Mouse (Mus musculus) embryonic facial prominence, embryonic 10.5 days (tissue): ENCODE measurements around the gene Ano2. TPM values are rescaled to one million over a fixed set of nuclear protein-coding genes. Genes with fewer than 3 reads are reported as not detected.
A peak's percentile ranks its signal among the peaks of the same experiment; 100 is the strongest.

Source experiments
- DNase-seq: peaks from one replicate; pipeline ENCODE4 v3.0.0-alpha.2; 2017; ENCODE audit warnings: low spot score
- H3K27ac ChIP-seq: fragments of 300-500 bp; sonication (generic); replicated peaks from 2 replicates; pipeline ENCODE4 v1.5.1; 2016; ENCODE audit warnings: mild to moderate bottlenecking
- H3K27me3 ChIP-seq: fragments of 300-500 bp; sonication (generic); replicated peaks from 2 replicates; pipeline ENCODE4 v1.6.1; 2016; ENCODE audit warnings: low read depth, mild to moderate bottlenecking; ENCODE audit not compliant: poor library complexity, severe bottlenecking
- H3K36me3 ChIP-seq: fragments of 300-500 bp; sonication (generic); replicated peaks from 2 replicates; pipeline ENCODE4 v1.6.1; 2016; ENCODE audit warnings: mild to moderate bottlenecking, moderate library complexity
- H3K4me1 ChIP-seq: fragments of 300-500 bp; sonication (generic); 2 replicates; pipeline ENCODE4 v1.6.1; 2016
- H3K4me3 ChIP-seq: fragments of 300-500 bp; sonication (generic); 2 replicates; pipeline ENCODE4 v1.5.1; 2016; ENCODE audit warnings: mild to moderate bottlenecking, moderate library complexity
- H3K9me3 ChIP-seq: fragments of 300-500 bp; sonication (generic); 2 replicates; pipeline ENCODE4 v1.6.1; 2016; ENCODE audit warnings: mild to moderate bottlenecking
- WGBS: fragments of 180-500 bp; shearing (Covaris S2); methylation state at CpG from one replicate; pipeline ENCODE4 v1.1.7; 2016; 5-methylcytosine and 5-hydroxymethylcytosine counted together
- polyA plus RNA-seq: library from polyadenylated mRNA; unstranded; fragments of >200 nt; fragmentation: Nextera tagmentation; extraction: Ambion mirVana; gene quantifications from 2 replicates; pipeline ENCODE4 v1.2.1, GENCODE M21; 2016

Gene Ano2
- polyA plus RNA-seq, 1 experiment from 2014 or later, result 0.21 TPM

DNA sequence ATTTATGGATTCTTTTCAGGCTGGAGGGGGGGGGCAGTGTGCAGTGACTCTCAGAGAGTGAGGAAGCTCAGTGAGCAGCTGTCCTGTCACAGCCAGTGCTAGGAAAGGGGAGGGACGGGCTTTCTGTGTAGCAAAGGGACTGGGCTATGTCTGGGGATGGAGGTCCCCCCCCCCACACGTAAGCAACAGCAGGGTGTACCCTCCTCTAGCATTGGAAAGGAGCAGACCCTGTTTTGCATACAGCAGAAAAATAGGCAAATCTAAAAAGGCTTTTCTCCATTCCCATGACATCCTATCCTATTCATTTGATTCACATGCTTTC, 344.1 kb downstream of the Ano2 start:
- Histone ChIP-seq H3K4me3 (no peak overlapping the region), H3K36me3 (no peaks in the 10 kb centered on the region), H3K27ac (no peak overlapping the region; the same call in 1 of the 2 replicates), H3K9me3 (no peaks in the 10 kb centered on the region), H3K27me3 (no peaks in the 10 kb centered on the region), H3K4me1 (peaks cover 24% of the 10 kb centered on the region)
- DNase-seq, result no peak
- whole genome bisulfite sequencing, result 48% methylated on average over 2 of the region's 2 CpGs

DNA sequence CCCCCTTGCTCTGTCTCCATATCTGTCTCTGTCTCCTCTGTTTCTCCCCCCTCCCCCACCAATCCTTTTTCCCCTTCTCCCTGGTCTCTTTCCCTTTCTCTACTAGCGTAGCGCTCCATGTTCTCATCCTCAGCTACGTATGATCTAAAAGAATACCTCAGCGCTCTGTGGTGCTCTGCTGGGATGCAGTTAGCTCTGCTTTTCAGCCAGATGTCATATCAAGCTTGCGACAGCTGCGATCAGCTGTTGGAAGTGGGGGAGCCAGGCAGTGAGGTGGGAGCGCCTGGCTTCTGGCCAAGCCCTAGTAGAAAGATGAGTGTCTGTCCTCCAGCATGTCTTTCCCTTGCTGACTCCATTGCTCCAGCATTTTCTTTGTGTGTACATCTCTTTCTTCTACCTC, 344.5 kb downstream of the Ano2 start:
- no peaks in the 10 kb centered on the region for H3K27me3 ChIP-seq
- no peak for DNase-seq
- H3K4me3 ChIP-seq, result no peak overlapping the region
- H3K9me3 ChIP-seq, result no peaks in the 10 kb centered on the region
- H3K36me3 ChIP-seq, result no peaks in the 10 kb centered on the region
- no peak overlapping the region for H3K27ac ChIP-seq
- H3K4me1 ChIP-seq, result peaks cover 24% of the 10 kb centered on the region
- 90% methylated on average over 7 of the region's 7 CpGs for WGBS

DNA sequence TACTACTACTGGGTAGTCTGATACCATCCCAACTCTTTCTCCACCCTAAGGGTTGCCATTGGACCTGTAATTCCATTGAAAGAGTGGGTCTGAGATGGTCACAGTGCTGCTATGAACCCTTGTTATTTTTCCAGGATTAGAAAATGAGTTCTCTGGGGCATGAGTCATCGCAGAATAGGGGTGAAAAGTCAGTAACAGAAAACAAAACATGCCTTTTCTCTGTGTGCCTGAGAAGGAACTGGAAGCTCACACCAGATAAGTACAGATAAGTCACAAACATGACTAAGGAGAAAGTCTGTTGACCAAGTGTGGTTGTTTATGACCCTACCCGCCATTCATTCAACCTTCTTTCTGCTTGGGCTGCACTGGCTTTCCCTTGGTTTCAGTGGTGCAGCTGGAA, 345.4 kb downstream of the Ano2 start:
- Histone ChIP-seq H3K9me3 (no peaks in the 10 kb centered on the region), H3K27ac (no peak overlapping the region), H3K4me1 (peaks cover 24% of the 10 kb centered on the region), H3K27me3 (no peaks in the 10 kb centered on the region), H3K36me3 (no peaks in the 10 kb centered on the region), H3K4me3 (no peak overlapping the region)
- no peak for DNase-seq
- 84% methylated on average over 2 of the region's 2 CpGs for WGBS

DNA sequence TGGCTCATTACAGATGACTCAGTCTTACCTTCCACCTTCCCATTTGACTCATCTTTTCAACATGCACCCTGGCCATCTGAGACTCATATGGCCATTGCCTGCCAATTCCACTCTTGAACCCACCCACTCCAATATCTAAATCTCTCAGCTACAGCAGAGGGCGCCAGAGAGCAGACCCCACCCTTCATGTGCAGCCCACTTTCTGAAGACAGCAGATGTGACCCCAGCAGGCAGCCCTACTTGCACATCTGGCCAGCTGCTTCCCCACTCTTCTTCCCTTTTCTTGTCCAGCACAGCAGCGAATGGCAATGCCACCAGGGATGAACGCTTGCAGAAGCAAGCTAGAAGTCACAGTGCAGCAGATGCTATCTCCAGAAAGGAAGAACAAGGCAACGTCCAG, 355.7 kb downstream of the Ano2 start:
- DNase-seq, result peak; percentile 69
- Histone ChIP-seq H3K4me1 (peaks cover 13% of the 10 kb centered on the region; the same call in 1 of the 2 replicates), H3K27ac (no peak overlapping the region), H3K9me3 (no peaks in the 10 kb centered on the region), H3K36me3 (no peaks in the 10 kb centered on the region), H3K27me3 (no peaks in the 10 kb centered on the region), H3K4me3 (no peak overlapping the region)
- WGBS, result 55% methylated on average over 4 of the region's 4 CpGs

DNA sequence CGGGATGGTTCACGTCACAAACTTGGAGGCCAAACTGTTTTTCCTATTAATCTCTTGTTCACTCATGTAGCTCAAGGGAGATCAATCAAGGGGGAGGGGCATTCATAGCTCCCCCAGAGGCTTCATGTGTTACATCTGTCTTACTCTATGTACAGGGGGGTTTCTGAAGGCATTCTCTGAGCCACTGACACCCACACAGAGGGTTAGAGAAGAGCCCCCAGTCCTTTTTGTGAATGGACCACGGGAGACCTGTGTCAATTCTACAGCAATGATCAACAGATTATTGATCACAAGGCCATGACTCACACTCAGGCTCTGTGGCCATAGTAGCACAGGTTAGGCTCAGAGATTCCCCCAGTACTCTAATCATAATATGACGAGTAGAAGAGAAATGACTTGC, 358.0 kb downstream of the Ano2 start:
- Histone ChIP-seq H3K4me3 (no peak overlapping the region), H3K4me1 (peaks cover 13% of the 10 kb centered on the region; the same call in 1 of the 2 replicates), H3K9me3 (no peaks in the 10 kb centered on the region), H3K36me3 (no peaks in the 10 kb centered on the region), H3K27me3 (no peaks in the 10 kb centered on the region), H3K27ac (no peak overlapping the region)
- WGBS, result 85% methylated on average over 4 of the region's 4 CpGs
- no peak for DNase-seq

DNA sequence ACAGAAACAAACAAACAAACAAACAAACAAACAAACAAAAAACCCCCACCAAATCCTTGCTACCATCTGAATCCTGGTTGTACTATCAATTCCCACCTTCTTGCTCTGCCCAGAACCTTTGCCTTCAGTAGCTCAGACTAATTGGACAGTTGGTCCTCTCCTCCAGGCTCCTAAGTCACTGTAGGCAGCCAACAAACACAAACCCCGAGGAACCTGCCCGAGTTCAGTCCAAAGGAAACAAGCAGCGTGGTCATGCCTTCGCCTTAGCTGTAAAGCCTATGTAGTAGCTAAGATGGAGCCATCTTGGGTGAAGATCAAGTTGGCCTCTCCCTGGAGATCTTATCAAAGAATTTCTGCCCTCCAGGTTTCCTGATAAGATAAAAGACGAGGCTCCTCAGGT, 362.9 kb downstream of the Ano2 start:
- H3K27ac ChIP-seq, result no peak overlapping the region
- 0 out of 2 replicates have a peak, but pooled peaks cover 1% of the 10 kb centered on the region for H3K4me1 ChIP-seq
- no peak for DNase-seq
- 82% methylated on average over 5 of the region's 5 CpGs for WGBS
- H3K4me3 ChIP-seq, result no peak overlapping the region
- H3K9me3 ChIP-seq, result no peaks in the 10 kb centered on the region
- no peaks in the 10 kb centered on the region for H3K27me3 ChIP-seq
- no peaks in the 10 kb centered on the region for H3K36me3 ChIP-seq

DNA sequence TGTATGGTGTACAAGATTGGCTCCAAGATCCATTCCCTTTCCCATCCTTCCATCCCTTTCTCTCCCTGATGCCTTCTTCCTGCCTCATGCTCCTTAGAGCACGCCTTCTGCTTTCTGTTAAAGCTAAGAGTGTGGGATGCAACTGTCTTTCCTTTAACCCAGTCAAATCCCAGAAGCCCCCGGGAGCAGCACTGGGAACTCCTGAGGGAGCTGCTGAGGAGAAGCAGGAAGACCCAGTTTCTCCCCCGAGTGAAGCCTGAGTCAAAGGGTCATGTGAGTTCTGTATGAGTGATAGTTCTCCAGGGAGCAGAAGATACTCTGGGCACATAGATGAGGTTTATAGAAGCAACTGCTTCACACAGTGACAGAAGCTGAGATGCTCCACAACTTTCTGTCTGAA, 367.5 kb downstream of the Ano2 start:
- H3K27me3 ChIP-seq, result no peaks in the 10 kb centered on the region
- H3K4me3 ChIP-seq, result no peak overlapping the region
- H3K9me3 ChIP-seq, result no peaks in the 10 kb centered on the region
- H3K4me1 ChIP-seq, result no peaks in the 10 kb centered on the region
- 77% methylated on average over 3 of the region's 3 CpGs for WGBS
- DNase-seq, result no peak
- no peaks in the 10 kb centered on the region for H3K36me3 ChIP-seq
- H3K27ac ChIP-seq, result no peak overlapping the region

DNA sequence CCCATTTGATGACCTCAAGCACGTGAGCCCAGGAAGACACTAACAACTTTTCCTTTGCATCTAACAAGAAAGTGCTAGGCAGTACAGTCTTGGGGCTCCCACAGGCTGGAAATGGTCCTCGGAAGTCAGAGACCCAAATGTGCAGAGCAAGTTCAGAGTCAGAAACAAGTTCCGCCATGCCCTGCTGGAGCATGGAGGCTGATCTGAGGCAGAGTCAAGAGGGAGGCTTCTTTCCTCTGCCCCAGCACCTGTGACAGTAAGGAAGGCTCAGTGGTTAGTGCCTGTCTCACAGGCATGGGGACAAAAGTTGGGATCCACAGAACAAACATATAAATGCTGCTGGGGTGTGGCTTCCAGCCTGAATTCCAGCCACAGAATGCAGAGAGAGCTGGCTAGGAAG, 390.3 kb downstream of the Ano2 start:
- 82% methylated on average over 3 of the region's 3 CpGs for WGBS
- H3K27me3 ChIP-seq, result no peaks in the 10 kb centered on the region
- DNase-seq, result no peak

DNA sequence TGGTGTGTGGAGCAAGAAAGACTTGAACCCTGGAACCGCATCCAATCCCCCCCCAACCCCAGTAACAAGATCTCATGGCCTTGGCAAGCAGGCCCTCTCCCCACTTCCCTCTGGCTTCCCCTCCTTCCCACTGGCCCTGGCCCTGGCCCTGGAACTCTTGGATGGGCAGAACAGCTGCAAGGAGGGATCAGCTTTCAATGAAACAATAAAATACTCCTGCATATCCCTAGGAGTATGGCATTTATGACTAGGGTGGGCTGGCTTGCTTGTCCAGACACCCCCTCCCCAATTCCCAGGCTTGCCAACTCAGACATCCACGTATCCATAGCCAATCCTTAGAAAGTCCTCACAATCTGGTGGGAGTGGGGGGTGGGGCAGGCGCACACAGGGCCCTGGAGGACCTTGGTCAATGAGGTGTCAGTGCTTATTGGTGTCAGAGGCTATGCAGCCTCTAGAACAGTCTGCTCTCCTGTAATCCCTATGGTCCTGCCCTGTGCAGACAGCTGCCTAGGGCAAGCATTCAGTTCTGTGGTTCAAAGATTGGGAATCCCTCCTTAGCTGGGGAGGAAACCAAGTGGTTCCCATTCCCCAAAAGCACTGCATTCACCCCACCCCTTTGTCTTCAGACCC, 396.2 kb downstream of the Ano2 start:
- peaks cover 11% of the 10 kb centered on the region for H3K4me1 ChIP-seq
- H3K27ac ChIP-seq, result peak overlapping the region; percentile 10
- peak; percentile 17 for DNase-seq
- H3K9me3 ChIP-seq, result no peaks in the 10 kb centered on the region
- H3K4me3 ChIP-seq, result no peak overlapping the region
- WGBS, result 76% methylated on average over 3 of the region's 3 CpGs
- no peaks in the 10 kb centered on the region for H3K36me3 ChIP-seq
- H3K27me3 ChIP-seq, result no peaks in the 10 kb centered on the region

More for the DNA sequence above, 390.3 kb downstream of the Ano2 start:
- Histone ChIP-seq H3K4me1 (no peaks in the 10 kb centered on the region; the same call in 1 of the 2 replicates), H3K9me3 (no peaks in the 10 kb centered on the region), H3K36me3 (no peaks in the 10 kb centered on the region), H3K4me3 (no peak overlapping the region), H3K27ac (no peak overlapping the region)

DNA sequence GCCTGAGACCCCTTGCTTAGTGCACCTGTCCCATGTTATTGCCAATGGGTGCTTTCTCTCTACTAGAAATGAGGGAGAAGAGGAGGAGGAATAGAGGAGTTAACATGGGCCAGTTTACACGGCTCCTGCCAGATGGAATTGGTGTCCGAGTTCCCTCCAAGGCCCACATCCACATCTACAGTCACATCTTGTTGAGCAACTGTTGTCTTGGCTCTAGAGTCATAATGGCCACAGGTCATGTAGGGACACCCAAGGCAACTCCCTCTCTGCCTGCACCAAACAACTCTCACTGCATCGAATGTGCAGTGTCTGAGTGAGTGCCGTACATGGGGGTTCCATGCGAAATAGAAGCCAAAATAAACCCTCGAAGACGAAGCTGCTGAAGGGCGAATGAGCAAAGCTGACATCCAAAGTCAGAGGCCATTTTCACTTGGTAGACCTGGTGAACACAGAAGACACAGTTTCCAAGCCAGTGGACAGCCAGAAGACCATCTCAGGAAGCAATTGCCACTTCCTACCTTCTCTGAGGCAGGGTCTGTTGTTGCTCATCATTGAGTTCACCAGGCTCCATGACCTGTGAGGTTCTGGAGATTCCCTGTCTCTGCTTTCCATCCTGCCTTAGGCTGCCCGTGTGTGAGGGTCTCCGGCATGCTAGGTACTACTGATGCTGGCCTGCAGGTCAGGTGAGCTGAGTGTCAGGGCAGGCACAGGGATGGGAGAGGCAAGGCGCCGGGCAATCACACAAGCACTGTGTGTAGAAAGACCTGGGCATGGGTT, 398.5 kb downstream of the Ano2 start:
- DNase-seq, result no peak
- Histone ChIP-seq H3K36me3 (no peaks in the 10 kb centered on the region), H3K27me3 (no peaks in the 10 kb centered on the region), H3K27ac (no peak overlapping the region), H3K4me1 (peaks cover 11% of the 10 kb centered on the region), H3K4me3 (no peak overlapping the region), H3K9me3 (no peaks in the 10 kb centered on the region)
- WGBS, result 94% methylated on average over 12 of the region's 12 CpGs

Other genes with a start within 250 kb of the Ano2 start
- 33.0 and 36.2 TPM in 2 replicates for gene Cd9, start 195.6 kb upstream of the Ano2 start, polyA plus RNA-seq
- gene Vwf, start 143.6 kb upstream of the Ano2 start, polyA plus RNA-seq, result 5.5 and 8.6 TPM in 2 replicates